Mouse (Mus musculus) retina, postnatal 7 days (tissue): ENCODE data around the gene F2.
"Not testable (repeated sequence)": the region's sequence is repeated elsewhere in the genome, so short reads cannot be mapped to it uniquely, and the experiment has no call there.

Source experiments
- DNase-seq: peaks from one replicate; pipeline ENCODE4 v3.0.0-alpha.2; 2012; ENCODE audit warnings: low read depth, low spot score

F2 gene

DNA sequence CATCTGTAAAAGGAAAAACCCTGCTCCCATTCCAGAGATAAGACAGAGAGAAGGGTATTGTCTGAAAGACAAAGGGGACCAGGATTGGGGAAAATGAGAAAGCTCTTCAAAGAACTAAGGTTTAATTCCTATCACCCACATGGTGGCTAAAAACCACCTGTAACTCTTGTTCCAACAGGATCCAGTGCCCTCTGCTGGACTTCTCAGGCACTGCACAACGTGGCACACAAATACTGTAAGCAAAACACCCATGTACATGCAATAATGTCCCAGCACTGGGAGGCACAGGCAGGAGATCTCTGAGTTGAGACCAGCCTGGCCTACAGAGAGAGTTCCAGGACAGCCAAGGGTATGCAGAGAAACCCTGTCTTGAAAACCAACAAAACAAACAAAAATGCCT is 10.5 kb upstream of the F2 start:
- no peak for DNase-seq

DNA sequence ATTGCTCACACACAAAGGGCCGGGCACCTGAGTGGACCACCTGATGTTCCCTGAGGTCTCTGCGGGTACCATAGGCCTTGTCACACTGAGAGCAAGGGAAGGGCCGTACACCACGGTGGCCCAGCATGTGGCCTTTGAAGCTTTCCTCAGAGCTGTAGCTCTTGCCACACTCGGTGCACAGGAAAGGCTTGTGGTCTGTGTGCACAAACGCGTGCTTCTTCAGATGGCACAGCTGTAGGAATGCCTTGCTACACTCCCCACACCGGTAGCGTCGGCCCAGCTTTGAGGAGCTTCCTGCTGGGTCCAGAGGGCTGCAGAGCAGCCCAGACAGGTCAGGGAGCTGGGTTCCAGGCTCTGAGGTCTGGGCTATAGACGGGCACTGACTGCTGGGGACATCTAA is 9.6 kb upstream of the F2 start:
- DNase-seq = no peak

DNA sequence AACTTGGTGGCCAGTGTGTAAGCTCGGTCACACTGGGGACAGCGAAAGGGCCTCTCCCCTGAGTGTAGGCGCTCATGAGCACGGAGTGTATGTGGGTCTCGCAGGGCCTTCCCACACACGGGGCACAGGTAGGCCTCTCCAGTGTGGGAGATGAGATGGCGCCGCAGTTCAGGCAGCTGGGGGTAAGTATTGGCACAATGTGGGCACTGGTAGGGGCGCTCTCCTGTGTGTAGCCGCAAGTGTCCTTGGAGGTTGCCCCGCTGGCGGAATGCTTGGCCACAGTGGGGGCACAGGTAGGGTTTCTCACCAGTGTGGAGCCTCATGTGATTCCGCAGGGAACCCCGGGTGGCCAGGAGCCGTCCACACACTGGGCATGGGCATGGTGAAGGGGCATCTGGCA is 9.1 kb upstream of the F2 start:
- DNase-seq = no peak

DNA sequence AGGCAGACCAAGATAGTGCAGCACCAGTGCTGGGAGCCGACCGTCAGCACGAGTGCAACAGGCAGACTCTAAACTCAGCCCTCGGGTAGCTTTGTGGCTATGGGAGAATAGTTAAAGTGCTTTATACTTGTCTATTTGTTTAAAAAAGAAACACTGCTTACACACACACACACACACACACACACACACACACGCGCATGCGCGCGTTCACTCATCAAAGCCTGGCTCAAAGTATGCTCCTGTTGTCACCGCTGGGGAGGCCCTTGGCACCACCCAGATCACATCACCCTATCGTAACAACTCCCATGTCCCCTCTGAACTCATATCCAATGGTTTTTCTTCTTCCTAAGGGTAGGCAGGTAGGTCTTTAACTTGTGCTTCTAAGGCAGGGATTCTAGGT is 7.8 kb upstream of the F2 start:
- DNase-seq = no peak

DNA sequence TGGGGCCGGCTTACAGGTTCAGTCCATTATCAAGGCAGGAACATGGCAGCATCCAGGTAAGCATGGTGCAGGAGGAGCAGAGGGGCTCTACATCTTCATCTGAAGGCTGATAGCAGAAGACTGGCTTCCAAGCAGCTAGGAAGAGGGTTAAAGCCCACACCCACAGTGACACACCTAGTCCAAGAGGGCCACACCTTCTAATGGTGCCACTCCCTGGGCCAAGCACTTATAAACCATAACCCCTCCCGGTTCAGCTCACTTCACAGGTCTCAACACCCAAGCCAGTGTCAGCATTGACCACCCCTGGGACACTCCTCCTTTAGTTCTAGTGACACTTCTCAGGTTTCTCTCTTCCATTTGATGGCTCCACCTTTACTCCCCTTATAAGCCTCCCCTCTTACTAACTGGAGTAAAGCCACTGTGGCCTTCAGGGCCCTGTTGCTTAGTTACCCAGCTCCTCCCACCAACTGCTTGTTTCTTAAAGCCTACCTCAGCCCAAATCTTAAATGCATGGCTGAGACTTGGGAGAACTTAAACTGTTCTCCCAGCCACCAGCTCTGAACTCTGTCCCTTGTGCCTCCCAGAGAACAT is 6.7 kb upstream of the F2 start:
- no peak for DNase-seq

DNA sequence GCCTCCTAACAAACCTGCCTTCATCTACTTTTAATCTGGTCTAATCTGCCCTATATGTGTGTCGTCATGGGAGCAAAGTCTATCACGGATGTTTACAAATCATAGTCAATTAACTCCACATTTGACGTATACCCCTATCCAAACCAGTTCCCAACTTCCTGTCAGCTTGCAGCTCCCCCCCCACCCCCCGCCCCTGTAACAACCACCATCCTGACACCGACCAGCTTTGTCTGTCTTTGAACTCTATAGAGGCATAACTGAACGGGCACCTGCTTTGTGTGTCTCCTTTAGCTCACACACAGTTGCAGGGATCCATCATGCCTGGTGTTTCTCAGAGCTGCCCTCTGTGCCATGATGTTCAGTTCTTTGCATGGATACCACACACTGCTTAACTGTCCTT is 2.7 kb upstream of the F2 start:
- DNase-seq = no peak

DNA sequence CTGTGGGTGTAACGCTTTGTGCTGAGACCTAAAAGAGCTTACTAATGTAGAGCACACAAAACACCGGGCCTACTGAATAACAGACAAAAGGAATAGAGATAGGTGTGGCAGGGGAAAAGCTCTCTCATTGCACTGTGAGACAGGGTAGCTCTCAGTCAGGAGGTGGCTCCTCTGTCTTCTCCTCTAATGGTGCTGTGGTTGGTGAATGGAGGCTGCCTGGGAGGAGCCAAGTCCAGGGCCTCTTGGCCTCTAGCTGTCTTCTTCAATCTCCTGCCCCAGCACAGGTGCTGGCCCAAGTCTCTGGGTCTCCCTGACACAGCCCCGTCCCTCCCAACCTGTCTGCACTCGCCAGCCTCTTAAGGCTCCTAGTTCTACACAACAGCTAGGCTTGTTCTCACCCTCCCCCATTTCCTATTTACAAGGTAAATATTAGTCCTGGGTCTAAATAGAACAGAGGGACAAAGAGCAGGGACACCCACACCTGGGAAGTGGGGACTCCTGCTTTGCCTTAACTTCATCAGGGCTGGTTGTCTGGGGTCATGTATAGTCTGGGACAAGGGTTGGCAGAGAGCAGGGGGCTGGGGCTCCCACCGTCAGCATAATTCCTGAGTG is 619 bp upstream of the F2 start:
- no peak for DNase-seq

DNA sequence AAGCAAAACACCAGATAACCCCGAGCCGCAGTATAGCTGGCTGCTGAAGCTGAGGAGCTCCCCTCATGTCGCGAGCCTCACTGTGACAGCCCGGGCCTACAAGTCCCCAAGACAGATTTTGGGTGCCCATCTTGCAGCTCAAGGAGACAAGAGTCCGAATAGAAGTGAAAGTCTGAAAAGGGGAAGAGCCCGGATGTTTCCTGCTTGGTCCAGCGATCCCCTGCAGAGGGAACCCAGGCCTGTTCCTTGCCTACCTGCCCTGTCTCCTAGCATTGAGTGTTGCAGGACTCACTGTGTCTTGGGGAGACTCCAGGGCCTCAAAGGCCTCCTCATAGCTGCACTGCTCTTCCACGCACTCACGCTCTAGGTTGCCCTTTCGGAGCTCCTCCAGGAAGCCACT is 728 bp downstream of the F2 start:
- no peak for DNase-seq

DNA sequence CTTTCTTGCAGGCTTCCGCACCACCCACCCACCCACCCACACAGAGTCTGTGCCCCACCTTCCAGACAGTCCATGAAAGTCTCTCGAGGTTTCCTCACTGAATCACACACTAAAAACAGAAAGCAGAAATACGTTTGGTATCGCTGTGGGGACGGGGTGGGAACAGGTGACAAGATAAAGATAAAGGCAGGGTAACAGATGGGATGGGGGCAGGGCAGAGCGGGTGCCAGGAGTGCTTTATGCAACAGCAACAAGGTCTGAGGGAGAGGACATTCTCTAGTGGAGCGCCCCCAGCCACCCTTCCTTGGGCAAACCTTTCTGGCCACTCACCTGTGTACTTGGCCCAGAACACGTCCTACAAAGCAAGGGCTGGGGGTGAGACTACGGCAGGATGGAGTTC is 1.4 kb downstream of the F2 start:
- DNase-seq = no peak

DNA sequence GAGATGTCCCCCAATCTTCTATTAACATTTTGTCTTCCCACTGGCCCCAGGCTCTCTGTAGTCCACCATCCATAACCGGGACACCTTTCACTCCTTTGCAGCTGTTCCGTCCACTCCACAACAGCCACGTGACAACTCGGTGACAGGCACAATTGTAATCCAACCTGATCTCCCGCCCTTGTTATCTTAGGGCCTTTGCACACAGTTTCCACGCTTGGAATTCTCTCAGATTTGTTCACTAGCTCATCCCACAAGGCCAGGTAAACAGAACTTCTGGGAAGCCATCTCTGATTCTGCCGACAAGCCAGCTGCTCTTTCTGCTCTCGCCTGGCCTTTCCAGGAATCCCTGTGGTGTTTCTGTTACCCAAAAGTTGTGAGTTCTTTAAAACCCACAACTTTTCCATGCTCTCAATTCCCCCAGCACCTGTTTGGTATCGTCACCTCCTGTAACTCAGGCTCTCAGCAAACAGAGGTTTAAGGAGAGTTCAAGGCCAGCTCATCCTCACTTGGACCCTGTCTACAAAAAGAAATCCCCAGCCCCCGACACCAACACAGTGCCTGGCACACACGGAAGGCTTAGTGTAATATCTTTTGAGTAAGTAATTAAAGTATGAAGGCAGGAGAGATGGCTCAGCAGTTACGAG is 2.8 kb downstream of the F2 start:
- DNase-seq = no peak

DNA sequence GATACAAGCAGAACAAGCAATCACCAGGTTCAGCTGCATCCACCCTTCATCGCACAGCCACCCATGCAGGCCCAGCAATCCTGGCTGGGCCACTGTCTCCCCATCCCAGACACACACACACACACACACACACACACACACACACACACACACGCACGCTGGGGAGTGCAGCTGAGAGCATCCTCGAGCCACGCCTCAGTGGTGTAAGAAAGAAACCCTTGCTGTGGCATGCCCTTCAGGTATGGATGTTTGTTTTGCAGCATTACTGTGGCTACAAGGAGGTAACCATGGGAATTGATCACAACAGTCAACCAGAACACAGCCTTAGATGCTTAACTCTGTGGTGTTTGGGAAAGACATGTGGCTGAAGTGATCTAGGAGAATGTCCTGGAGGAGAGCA is 3.9 kb downstream of the F2 start:
- DNase-seq = no peak

DNA sequence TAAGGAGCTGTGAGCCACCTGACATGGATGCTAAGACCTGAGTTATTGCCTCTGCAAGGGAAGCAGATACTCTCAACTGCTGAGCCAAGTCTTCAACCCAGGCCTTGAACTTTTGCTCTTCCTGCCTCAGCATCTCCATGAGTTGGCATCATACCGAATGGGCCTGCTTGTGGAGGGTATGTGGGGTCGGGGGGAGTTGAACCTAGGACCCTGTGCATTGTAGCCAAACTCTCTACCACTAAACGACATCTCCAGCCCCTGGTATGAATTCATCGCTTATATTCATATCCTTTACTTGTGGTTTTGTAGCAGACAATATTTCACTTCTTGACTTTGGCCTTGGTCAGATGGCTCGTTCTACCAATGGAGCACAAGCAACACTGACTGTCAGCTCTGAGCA is 4.4 kb downstream of the F2 start:
- DNase-seq = no peak

DNA sequence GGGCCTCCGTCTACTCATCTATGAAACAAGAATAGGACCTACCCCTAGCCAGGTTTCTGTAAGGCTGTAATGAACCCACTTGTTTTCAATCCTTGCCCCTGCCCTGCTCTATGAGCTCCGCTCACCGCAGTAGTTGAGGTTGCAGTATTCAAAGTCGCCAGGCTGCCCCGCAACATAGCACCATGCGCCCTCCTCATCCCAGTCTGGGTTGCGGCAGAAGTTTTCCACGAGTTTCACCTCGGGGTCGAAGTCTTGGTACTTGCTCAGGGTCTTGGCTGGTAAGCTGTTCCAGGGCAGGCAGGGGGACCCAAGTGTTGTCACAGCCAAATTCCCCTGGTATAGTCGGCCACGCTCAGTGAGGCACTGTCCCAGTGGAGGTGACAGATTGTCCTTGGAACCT is 5.8 kb downstream of the F2 start:
- DNase-seq = no peak

DNA sequence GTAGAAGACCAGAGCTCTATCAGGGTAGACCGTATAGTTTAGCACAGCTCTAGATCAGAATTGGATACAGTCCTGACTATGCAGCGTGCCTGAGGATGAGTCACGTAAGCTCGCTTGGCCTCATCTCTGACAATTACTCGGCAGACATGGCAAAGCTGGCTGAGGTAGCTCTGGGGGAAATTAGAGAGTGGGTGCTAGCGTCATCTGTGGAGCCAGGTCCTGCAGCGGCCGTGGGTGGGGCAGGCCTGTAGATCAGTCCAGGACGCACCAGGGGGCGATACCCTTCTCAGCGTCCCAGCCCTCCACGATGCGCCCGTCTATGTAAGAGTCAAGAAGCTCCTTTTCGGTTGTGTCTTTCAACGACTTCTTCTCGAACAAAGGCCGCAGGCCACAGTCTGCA is 6.5 kb downstream of the F2 start:
- DNase-seq = no peak

DNA sequence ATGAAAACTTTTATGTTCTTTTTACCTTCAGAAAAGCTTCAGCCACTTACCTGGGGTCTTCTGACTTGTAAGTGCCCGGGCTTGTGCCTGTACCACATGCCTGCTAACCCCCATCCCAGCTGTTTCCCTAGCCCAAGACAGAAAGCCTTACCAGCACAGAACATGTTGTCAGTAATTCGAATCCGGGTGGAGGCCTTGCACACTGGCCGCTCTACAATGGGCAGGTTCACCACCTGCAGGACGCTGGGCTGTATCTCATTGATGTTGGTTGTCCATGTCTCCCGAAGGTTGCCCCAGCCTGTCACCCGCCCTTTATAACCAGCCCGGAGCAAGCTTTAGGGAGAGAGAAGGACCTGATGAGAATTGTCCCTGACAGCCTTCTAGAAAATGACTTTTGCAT is 8.0 kb downstream of the F2 start:
- no peak for DNase-seq

DNA sequence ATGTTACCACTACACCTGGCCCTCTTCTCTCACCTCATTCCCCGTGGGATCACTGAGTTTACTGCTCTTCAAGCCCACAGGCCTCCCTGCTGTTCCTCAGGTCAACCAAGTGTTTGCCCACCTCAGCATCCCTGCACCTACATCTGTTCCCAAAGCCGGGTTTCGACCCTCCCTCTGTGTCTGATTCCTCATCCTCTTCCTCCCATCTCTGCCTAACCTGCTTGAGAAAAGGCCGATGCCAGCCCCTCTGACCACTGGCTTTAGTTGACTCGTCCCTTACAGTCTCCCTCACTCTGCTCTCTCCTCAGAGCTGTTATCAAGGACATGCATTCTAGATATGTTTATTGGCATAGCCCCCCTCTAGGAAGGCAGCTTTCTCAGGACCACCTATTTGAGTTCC is 8.7 kb downstream of the F2 start:
- DNase-seq = no peak

DNA sequence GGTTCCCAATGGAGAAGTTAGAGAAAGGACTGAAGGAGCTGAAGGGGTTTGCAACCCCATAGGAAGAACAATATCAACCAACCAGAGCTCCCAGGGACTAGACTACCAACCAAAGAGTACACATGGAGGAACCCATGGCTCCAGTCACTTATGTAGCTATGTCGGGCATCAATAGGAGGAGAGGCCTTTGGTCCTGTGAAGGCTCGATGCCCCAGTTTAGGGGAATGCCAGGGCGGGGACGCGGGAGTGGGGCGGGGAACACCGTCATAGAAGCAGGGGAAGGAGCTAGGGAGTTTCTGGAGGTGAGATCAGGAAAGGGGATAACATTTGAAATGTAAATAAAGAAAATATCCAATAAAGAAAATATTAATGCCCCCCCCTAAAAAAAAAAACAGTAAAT is 12.8 kb downstream of the F2 start:
- not testable (repeated sequence) for DNase-seq

DNA sequence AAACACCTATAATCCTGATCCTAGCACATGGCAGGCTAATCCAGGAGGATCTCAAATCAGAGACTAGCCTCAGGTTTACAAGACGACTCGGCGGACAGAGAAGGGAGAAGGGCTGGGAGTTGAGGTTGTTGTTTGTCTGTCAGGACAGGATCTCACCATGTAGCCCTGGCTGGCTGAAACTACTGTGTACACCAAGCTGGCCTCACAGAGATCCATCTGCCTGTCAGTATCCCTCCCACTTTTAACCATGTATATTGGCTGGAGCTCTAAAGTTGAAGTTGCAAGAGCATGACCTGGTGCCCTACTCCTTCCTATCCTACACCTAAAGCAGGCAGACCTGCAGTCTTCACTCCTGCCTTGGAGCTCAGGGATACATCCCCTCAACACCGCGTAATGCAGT is 13.9 kb downstream of the F2 start:
- no peak for DNase-seq

DNA sequence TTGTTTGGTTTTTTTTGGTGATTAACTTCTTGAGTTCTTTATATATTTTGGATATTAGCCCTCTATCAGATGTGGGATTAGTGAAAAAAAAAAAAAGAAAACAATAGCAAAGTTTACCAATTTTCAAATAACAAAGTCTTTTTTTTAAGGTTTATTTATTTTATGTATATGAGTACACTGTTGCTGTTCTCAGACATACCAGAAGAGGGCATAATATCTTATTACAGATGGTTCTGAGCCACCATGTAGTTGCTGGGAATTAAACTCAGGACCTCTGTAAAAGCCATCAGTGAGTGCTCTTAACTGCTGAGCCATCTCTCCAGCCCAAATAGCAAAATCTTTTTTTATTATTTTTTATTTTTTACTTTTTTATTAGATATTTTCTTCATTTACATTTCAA is 26.8 kb downstream of the F2 start:
- not testable (repeated sequence) for DNase-seq

DNA sequence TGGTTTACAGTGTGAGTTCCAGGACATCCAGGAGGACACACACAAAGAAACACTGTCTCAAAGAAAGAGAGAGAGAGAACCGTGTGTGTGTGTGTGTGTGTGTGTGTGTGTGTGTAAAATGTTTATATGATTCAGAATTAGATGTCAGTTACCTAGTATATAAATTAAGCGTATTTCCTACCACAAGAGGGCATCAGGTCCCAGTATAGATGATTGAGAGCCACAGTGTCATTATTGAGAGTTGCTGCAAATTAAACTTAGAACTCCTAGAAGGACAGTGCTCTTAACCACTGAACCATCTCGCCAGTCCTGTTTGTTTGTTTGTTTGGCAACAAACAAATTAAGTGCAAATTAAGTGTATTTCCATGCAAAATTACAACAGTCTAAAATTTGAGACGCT is 33.8 kb downstream of the F2 start:
- DNase-seq = no peak

DNA sequence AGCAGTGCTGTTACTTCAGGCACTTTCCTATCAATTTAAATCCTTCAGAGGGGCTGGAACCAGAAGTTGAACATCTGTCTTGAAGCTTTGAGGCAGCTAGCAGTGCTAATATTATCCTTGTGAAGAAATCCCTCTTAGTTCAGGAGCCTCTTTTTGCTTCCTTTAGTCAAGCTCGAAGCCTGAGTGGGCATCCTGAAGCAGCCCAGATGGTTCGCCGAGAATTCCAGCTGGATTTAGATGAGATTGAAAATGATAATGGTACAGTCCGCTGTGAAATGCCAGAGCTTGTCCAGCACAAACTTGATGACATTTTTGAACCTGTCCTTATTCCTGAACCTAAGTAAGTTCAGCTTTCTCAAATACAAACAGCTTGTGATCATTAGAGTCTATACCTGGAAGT is 35.7 kb downstream of the F2 start:
- DNase-seq = no peak

DNA sequence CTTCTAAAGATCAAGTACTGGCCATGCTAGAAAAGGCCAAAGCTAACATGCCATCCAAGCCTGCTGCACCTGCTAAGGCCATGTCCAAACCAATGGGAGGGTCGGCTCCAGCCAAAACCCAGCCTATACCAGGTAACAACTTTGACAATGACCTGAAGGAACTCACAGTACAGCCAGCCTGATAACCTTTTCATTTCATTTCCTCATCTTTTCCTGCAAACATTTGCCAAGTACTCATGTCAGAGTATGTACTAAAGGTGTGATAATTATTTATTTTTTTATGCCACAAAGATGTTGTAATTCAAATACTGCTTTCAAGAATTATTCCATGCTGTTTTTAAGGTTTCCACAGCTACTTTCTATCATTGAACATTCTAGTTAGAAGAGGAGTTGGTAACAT is 50.0 kb downstream of the F2 start:
- DNase-seq = no peak

DNA sequence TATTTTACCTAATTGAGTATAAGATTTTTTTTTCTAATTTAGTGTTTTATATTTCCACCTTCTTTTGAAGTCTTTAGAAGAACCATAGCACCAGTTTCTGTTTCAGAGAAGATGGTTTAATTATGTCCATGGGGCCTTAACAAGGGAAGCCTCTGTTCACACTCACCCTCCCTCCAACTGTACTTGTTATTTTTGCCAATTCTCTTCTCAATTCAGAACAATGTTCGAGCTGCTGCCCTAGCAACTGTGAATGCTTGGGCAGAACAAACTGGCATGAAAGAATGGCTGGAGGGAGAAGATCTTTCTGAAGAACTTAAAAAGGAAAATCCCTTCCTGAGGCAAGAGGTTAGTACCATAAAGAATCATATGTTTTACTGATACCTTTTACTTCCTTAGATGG is 55.3 kb downstream of the F2 start:
- DNase-seq = no peak
